Mouse (Mus musculus) lung, embryonic 15.5 days (tissue): ENCODE results near the gene Glis3. TPM values are rescaled to one million over a fixed set of nuclear protein-coding genes. Genes with fewer than 3 reads are reported as not detected.

Experiments used
- ATAC-seq: fragments of 200-750 bp; cut with Nextera tagmentation; 2 replicates; pipeline ENCODE4 v1.8.0; 2017; ENCODE audit warnings: moderate number of reproducible peaks, borderline replicate concordance; ENCODE audit not compliant: low FRiP score, low TSS enrichment; ENCODE audit errors: extremely low read depth
- H3K27ac ChIP-seq: fragments of 300-500 bp; sonication (generic); 2 replicates; pipeline ENCODE4 v1.5.1; 2015; ENCODE audit warnings: moderate library complexity, mild to moderate bottlenecking, inconsistent platforms
- H3K27me3 ChIP-seq: fragments of 300-500 bp; sonication (generic); 2 replicates; pipeline ENCODE4 v1.6.1; 2015; ENCODE audit warnings: inconsistent platforms
- H3K36me3 ChIP-seq: fragments of 300-500 bp; sonication (generic); 2 replicates; pipeline ENCODE4 v1.6.1; 2015; ENCODE audit warnings: inconsistent platforms
- H3K4me1 ChIP-seq: fragments of 300-500 bp; sonication (generic); 2 replicates; pipeline ENCODE4 v1.6.1; 2015; ENCODE audit warnings: inconsistent platforms
- H3K4me2 ChIP-seq: fragments of 300-500 bp; sonication (generic); 2 replicates; pipeline ENCODE4 v1.6.1; 2015; ENCODE audit warnings: inconsistent platforms, mild to moderate bottlenecking, moderate library complexity
- H3K4me3 ChIP-seq: fragments of 300-500 bp; sonication (generic); 2 replicates; pipeline ENCODE4 v1.5.1; 2015; ENCODE audit warnings: mild to moderate bottlenecking, inconsistent platforms
- H3K9ac ChIP-seq: fragments of 300-500 bp; sonication (generic); 2 replicates; pipeline ENCODE4 v1.6.1; 2015; ENCODE audit warnings: inconsistent platforms
- H3K9me3 ChIP-seq: fragments of 300-500 bp; sonication (generic); 2 replicates; pipeline ENCODE4 v1.6.1; 2016; ENCODE audit warnings: inconsistent platforms
- WGBS: fragments of 180-500 bp; shearing (Covaris S2); methylation state at CpG from one replicate; pipeline ENCODE4 v1.1.7; 2015; 5-methylcytosine and 5-hydroxymethylcytosine counted together
- polyA plus RNA-seq: library from polyadenylated mRNA; unstranded; fragments of >200 nt; fragmentation: Nextera tagmentation; extraction: Ambion mirVana; gene quantifications from 2 replicates; pipeline ENCODE4 v1.2.1, GENCODE M21; 2015

Gene Glis3
- polyA plus RNA-seq, 1 experiment from 2014 or later, result 4.5 TPM

GRCm38 (mm10) chr19:28335890-28336289 is 344.0 kb downstream of the Glis3 start:
- Histone ChIP-seq H3K4me2 (no peak overlapping the region), H3K9me3 (no peaks in the 10 kb centered on the region), H3K27ac (no peak overlapping the region), H3K27me3 (no peaks in the 10 kb centered on the region), H3K36me3 (no peaks in the 10 kb centered on the region), H3K4me3 (no peak overlapping the region), H3K4me1 (peaks cover 9% of the 10 kb centered on the region; the same call in 1 of the 2 replicates), H3K9ac (no peak overlapping the region)
- ATAC-seq, result no peak
- 63% methylated on average over 8 of the region's 8 CpGs for WGBS

GRCm38 (mm10) chr19:28333007-28333766 is 346.7 kb downstream of the Glis3 start:
- Histone ChIP-seq H3K4me3 (no peak overlapping the region), H3K9ac (no peak overlapping the region), H3K36me3 (no peaks in the 10 kb centered on the region), H3K4me1 (peaks cover 9% of the 10 kb centered on the region; the same call in 1 of the 2 replicates), H3K27ac (no peak overlapping the region), H3K4me2 (no peak overlapping the region), H3K9me3 (no peaks in the 10 kb centered on the region), H3K27me3 (no peaks in the 10 kb centered on the region)
- 45% methylated on average over 11 of the region's 11 CpGs for WGBS
- ATAC-seq, result no peak

GRCm38 (mm10) chr19:28328444-28329110 is 351.3 kb downstream of the Glis3 start:
- no peaks in the 10 kb centered on the region for H3K9me3 ChIP-seq
- ATAC-seq, result no peak
- H3K9ac ChIP-seq, result no peak overlapping the region
- no peak overlapping the region for H3K4me3 ChIP-seq
- no peak overlapping the region for H3K27ac ChIP-seq
- no peak overlapping the region for H3K4me2 ChIP-seq
- H3K27me3 ChIP-seq, result no peaks in the 10 kb centered on the region
- WGBS, result 33% methylated on average over 16 of the region's 16 CpGs
- H3K4me1 ChIP-seq, result no peaks in the 10 kb centered on the region; the same call in 1 of the 2 replicates
- H3K36me3 ChIP-seq, result no peaks in the 10 kb centered on the region

- no peaks in the 10 kb centered on the region for H3K36me3 ChIP-seq
- no peaks in the 10 kb centered on the region for H3K9me3 ChIP-seq
- H3K27me3 ChIP-seq, result no peaks in the 10 kb centered on the region
- H3K9ac ChIP-seq, result no peak overlapping the region
- no peaks in the 10 kb centered on the region for H3K4me1 ChIP-seq
- H3K4me2 ChIP-seq, result no peak overlapping the region
- H3K4me3 ChIP-seq, result no peak overlapping the region
- no peak for ATAC-seq
- H3K27ac ChIP-seq, result no peak overlapping the region
- WGBS, result 85% methylated on average over 5 of the region's 5 CpGs
Observed at GRCm38 (mm10) chr19:28327536-28327935, 352.3 kb downstream of the Glis3 start.

GRCm38 (mm10) chr19:28306036-28306435 is 373.8 kb downstream of the Glis3 start:
- Histone ChIP-seq H3K4me2 (no peak overlapping the region), H3K27me3 (no peaks in the 10 kb centered on the region), H3K9me3 (no peaks in the 10 kb centered on the region), H3K27ac (no peak overlapping the region), H3K4me3 (no peak overlapping the region), H3K36me3 (no peaks in the 10 kb centered on the region), H3K9ac (no peak overlapping the region), H3K4me1 (no peaks in the 10 kb centered on the region)
- WGBS, result 41% methylated on average over 6 of the region's 6 CpGs
- ATAC-seq, result no peak

GRCm38 (mm10) chr19:28305510-28305909 is 374.4 kb downstream of the Glis3 start:
- Histone ChIP-seq H3K27ac (no peak overlapping the region), H3K27me3 (no peaks in the 10 kb centered on the region), H3K4me3 (no peak overlapping the region), H3K4me2 (no peak overlapping the region), H3K9ac (no peak overlapping the region), H3K9me3 (no peaks in the 10 kb centered on the region), H3K4me1 (no peaks in the 10 kb centered on the region), H3K36me3 (no peaks in the 10 kb centered on the region)
- 52% methylated on average over 4 of the region's 4 CpGs for WGBS
- no peak for ATAC-seq

GRCm38 (mm10) chr19:28302831-28303242 is 377.0 kb downstream of the Glis3 start:
- no peak overlapping the region for H3K27ac ChIP-seq
- H3K4me1 ChIP-seq, result no peaks in the 10 kb centered on the region
- no peaks in the 10 kb centered on the region for H3K9me3 ChIP-seq
- no peak overlapping the region for H3K4me3 ChIP-seq
- no peaks in the 10 kb centered on the region for H3K27me3 ChIP-seq
- no peak for ATAC-seq
- no peak overlapping the region for H3K4me2 ChIP-seq
- H3K9ac ChIP-seq, result no peak overlapping the region
- H3K36me3 ChIP-seq, result no peaks in the 10 kb centered on the region
- 65% methylated on average over 2 of the region's 2 CpGs for WGBS

GRCm38 (mm10) chr19:28300226-28300625 is 379.7 kb downstream of the Glis3 start:
- Histone ChIP-seq H3K27ac (no peak overlapping the region), H3K36me3 (no peaks in the 10 kb centered on the region), H3K27me3 (no peaks in the 10 kb centered on the region), H3K9ac (no peak overlapping the region), H3K4me1 (no peaks in the 10 kb centered on the region), H3K4me2 (no peak overlapping the region), H3K4me3 (no peak overlapping the region), H3K9me3 (no peaks in the 10 kb centered on the region)
- no peak for ATAC-seq
- 73% methylated on average over 8 of the region's 8 CpGs for WGBS

GRCm38 (mm10) chr19:28299211-28299775 is 380.6 kb downstream of the Glis3 start:
- Histone ChIP-seq H3K27me3 (no peaks in the 10 kb centered on the region), H3K4me1 (no peaks in the 10 kb centered on the region), H3K36me3 (no peaks in the 10 kb centered on the region), H3K9ac (no peak overlapping the region), H3K4me2 (peak overlapping the region; percentile 20; the same call in 1 of the 2 replicates), H3K27ac (no peak overlapping the region), H3K9me3 (no peaks in the 10 kb centered on the region), H3K4me3 (no peak overlapping the region)
- ATAC-seq, result no peak; the same call in 1 of the 2 replicates
- 34% methylated on average over 11 of the region's 11 CpGs for WGBS

GRCm38 (mm10) chr19:28298669-28299068 is 381.2 kb downstream of the Glis3 start:
- H3K27me3 ChIP-seq, result no peaks in the 10 kb centered on the region
- WGBS, result 38% methylated on average over 9 of the region's 9 CpGs
- no peaks in the 10 kb centered on the region for H3K36me3 ChIP-seq
- H3K27ac ChIP-seq, result no peak overlapping the region
- no peaks in the 10 kb centered on the region for H3K9me3 ChIP-seq
- H3K4me2 ChIP-seq, result 0 out of 2 replicates have a peak overlapping the region, but pooled peaks have one; percentile 20
- no peak overlapping the region for H3K4me3 ChIP-seq
- ATAC-seq, result no peak
- no peak overlapping the region for H3K9ac ChIP-seq
- H3K4me1 ChIP-seq, result no peaks in the 10 kb centered on the region

GRCm38 (mm10) chr19:28291596-28291995 is 388.3 kb downstream of the Glis3 start:
- Histone ChIP-seq H3K36me3 (no peaks in the 10 kb centered on the region), H3K27me3 (no peaks in the 10 kb centered on the region), H3K9ac (no peak overlapping the region), H3K4me1 (no peaks in the 10 kb centered on the region), H3K4me3 (no peak overlapping the region), H3K4me2 (no peak overlapping the region), H3K9me3 (no peaks in the 10 kb centered on the region), H3K27ac (no peak overlapping the region)
- 71% methylated on average over 4 of the region's 4 CpGs for WGBS
- no peak for ATAC-seq

GRCm38 (mm10) chr19:28289457-28289856 is 390.4 kb downstream of the Glis3 start:
- Histone ChIP-seq H3K4me1 (no peaks in the 10 kb centered on the region), H3K9ac (no peak overlapping the region), H3K27me3 (no peaks in the 10 kb centered on the region), H3K9me3 (no peaks in the 10 kb centered on the region), H3K4me2 (no peak overlapping the region), H3K36me3 (no peaks in the 10 kb centered on the region), H3K27ac (no peak overlapping the region), H3K4me3 (no peak overlapping the region)
- ATAC-seq, result no peak
- WGBS, result 65% methylated on average over 4 of the region's 4 CpGs
